Mouse (Mus musculus) left cerebral cortex, adult 11 months (tissue): ENCODE results near the gene Uri1.

Source experiments
- DNase-seq: peaks from one replicate; pipeline ENCODE4 v3.0.0; 2022; ENCODE audit warnings: low spot score

Gene Uri1

GRCm38 (mm10) chr7:38013946-38014345 lies 9.4 kb downstream of the Uri1 start:
- DNase-seq, result no peak

DNA sequence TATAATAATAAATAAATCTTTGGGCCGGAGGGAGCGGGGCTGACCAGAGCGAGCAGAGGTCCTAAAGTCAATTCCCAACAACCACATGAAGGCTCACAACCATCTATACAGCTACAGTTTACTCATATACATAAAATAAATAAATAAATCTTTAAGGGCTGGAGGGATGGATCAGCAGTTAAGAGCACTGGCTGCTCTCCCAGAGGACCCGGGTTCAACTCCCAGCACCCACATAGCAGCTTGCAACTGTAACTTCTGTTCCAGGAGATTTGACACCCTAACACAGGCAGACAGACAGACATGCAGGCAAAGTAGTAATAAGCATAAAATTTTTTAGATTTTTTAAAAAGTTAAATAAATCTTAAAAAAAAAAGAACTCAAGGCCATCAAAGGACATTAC lies 10.5 kb downstream of the Uri1 start:
- DNase-seq, result no peak

DNA sequence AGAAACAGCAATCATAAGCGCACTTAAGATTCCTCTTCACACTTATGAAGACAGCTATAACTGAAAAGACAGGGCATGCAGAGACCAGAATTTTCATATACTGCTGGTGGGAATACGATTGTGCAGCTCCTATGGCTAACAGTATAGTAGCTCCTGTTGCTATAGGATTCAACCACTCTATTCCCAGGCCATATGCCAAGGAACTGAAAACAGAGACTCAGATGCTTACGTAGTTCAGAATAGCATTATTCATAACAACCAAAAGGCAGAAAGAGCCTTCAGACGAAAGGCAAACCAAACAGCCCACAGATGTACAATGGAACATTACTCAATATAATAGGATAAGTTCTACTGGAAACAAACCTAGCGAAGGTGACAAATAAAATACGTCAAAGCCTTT lies 15.0 kb downstream of the Uri1 start:
- DNase-seq, result no peak

GRCm38 (mm10) chr7:38002451-38002850 lies 20.9 kb downstream of the Uri1 start:
- DNase-seq, result no peak

DNA sequence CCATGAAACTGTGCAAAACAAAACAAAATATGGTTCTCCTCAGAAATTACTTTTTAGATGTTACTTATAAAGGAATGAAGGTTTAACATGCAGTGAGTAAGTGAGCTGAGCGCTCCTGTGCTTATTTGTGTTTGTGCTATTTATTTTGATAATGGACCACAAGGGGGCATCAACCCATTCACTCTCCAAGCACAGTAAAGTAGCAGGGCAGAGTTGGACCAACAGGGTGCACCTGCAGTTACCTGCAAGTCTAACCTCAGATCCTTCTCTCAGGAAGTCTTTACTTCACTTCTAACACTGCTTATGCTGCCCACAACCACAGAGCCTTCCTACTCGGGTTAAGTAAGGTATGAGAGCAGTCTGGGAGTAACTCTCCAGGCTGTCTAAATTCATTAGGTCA lies 23.7 kb downstream of the Uri1 start:
- DNase-seq, result no peak

DNA sequence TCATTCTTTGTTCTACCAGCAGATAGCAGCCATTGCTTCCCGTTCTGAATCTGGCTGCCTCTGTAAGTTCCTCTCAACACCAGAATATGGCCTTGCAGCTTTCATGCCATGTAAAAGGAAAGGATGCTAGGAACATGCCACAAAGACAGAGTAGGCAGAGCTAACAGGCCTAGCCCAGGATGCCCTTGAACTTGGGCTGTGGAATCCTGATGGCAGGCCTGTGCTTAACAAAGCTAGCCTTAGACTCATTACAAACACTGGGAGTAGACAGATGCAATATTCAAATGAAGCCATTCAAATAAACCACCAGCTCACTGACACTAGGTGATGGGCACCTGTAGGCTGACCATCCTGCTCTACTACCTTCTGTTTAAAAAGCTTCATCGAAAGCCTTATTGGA lies 30.5 kb downstream of the Uri1 start:
- DNase-seq, result no peak

- DNase-seq, result no peak
These were observed 38.5 kb downstream of the Uri1 start for GRCm38 (mm10) chr7:37984866-37985265.

DNA sequence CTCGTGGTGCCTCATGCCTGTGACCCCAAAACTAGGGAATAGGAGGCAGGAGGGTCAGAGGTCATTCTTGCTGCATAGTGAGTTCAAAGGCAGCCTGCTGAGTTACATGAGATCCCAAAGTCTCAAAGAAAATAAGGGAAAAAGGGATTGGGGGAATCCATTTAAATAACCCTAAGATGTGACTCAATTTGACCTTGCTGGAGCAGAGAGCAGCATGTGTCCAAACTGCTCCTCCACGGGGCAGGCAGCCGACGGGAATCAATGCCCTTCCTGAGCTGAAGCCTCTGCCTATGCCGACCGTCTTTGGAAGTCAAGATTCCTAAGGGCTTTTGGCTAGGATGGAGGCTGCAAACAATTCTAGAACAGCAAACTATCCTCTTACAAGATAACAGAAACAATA lies 39.9 kb downstream of the Uri1 start:
- DNase-seq, result no peak

- DNase-seq, result no peak
These were observed 43.6 kb downstream of the Uri1 start for GRCm38 (mm10) chr7:37979729-37980128.

DNA sequence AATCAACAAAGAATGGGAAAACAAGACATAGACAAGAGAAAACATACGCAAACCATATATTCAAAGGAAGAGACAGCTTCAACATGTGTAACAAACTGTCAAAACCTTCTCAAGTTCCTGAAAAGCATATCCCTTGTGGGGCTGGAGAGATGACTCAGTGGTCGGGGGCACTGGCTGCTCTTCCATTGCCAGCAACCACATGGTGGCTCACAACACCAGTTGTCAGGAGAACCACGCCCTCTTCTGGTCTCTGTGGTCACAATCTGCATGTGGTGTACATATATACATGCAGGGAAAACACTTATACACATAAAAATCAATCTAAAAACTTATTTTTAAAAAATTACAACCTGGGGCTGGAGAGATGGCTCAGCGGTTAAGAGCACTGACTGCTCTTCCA lies 44.9 kb downstream of the Uri1 start:
- DNase-seq, result no peak

DNA sequence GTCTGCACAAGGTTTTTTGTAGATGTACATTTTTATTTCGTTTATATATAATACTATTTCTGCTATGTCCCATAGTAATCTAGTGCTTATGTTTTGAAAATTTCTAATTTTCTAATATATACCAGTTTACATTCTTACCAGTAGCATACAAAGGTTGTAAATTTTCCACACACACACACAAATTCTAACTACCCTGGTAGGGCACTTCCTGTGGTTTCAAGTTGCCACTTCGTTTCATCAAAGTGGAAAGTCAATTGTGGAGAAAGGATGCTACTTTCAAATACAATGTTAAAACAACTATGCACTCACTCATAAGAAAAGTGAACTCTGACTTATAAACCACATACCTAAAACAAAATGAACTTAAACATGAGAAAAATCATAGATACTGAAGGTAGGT lies 45.7 kb downstream of the Uri1 start:
- DNase-seq, result no peak

GRCm38 (mm10) chr7:37972999-37973555 lies 50.3 kb downstream of the Uri1 start:
- no peak for DNase-seq

- no peak for DNase-seq
These were observed 50.8 kb downstream of the Uri1 start for GRCm38 (mm10) chr7:37972571-37972970.

GRCm38 (mm10) chr7:37962326-37962725 lies 61.0 kb downstream of the Uri1 start:
- DNase-seq, result no peak

DNA sequence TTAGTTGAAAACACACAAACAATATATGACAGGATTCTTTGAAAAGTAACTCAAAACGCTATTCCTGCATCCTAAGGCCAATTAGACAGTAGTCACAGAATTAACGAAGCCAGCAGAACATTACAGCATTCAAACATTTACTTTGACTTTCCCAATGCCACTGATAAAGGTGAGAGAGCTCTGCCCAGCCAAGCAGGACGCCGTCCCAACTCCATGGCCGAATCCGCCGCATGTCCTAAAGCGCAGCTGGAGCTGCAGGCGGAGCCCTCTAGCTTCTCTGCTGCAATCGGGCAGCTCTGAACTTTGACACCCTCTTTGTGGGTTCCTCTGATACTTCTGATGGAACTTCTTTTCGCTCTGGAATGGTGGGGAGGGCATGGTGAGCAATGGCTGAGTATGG lies 62.1 kb downstream of the Uri1 start:
- no peak for DNase-seq

DNA sequence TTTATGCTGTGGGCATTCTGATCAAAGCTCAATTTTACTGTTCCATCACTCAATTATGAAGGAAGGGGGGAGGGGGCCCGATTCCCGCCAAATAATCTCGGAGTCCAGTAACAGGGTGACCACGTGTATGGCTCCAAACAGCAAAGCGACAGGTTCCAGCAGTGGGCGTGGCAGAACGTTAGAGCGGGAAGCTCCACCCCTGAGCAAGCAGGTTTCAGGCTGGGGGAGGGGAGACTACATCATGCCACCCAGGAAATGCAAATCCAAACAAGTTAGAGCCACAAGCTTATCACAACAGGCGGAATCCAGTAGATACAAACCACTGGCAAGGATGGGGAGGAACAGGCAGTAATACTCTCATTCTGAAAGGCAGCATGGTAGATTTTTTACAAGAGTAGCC lies 71.5 kb downstream of the Uri1 start:
- DNase-seq, result no peak

GRCm38 (mm10) chr7:37936459-37936858 lies 86.9 kb downstream of the Uri1 start:
- DNase-seq, result no peak

GRCm38 (mm10) chr7:37935786-37936185 lies 87.6 kb downstream of the Uri1 start:
- no peak for DNase-seq

DNA sequence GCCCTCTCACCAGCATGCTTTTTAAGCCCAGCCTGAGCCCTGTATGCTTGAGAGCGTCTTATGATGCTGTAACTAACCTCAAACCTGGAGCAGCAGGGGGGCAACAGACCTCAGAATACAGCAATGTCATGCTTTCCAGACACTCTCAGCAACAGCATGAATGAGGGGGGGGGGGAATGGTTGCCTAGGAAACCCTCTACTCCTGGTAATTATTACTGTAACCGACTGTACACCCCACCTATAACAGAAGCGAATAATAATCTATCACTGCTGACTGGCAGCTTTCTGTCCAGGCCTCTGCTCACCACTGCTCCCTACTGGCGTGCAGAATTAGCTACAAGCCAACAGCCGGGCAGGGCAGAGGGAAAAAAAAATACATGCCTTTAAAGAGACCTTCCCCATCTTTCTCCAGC lies 88.6 kb downstream of the Uri1 start:
- no peak for DNase-seq

DNA sequence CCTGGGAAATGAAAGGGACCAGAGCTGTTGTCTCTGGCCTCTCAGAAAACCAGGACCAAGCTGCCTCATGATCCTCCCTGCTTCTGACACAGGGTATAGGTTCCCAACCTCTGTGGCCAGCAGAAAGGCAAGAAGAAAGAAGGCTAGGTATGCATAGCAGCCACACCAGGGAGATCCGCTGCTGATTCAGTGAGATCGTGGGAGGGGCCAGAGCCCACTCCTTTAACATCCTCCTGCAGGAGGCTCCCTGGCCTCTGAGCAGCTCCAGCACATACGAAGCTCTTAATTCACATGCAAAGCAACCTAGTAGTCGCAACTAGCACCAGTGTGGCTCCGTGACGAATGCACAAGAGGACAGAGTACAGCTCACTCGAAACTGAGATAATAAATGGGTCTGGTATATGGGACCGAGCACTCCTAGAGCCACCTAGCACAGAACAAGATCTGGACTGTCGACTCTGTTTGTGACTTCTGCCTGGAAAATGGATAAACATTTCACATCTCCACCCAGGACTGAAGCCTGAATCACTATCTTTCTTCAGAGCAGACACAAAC lies 89.5 kb downstream of the Uri1 start:
- no peak for DNase-seq

GRCm38 (mm10) chr7:37931631-37932030 lies 91.7 kb downstream of the Uri1 start:
- DNase-seq, result no peak

DNA sequence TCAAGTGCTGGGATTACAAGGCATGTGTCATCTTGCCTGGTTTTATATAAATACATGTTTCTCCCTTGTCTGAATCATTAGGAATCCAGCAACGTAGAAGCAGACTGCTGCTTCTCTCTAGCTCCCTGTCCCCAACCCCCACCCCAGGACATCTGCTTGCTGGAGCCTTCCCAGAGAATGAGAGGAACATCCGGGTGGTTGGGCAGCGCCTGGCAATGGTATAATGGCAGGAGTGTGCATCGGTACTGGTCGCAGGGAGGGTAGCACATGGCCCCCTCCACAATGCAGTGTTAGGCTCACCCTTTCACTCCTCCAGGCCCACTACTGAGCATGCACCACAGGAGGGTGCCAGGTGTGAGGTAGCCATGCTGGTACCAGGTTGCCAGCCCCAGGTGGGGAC lies 93.6 kb downstream of the Uri1 start:
- peak; percentile 19 for DNase-seq

- DNase-seq, result no peak
These were observed 100.4 kb downstream of the Uri1 start for GRCm38 (mm10) chr7:37922999-37923398.

DNA sequence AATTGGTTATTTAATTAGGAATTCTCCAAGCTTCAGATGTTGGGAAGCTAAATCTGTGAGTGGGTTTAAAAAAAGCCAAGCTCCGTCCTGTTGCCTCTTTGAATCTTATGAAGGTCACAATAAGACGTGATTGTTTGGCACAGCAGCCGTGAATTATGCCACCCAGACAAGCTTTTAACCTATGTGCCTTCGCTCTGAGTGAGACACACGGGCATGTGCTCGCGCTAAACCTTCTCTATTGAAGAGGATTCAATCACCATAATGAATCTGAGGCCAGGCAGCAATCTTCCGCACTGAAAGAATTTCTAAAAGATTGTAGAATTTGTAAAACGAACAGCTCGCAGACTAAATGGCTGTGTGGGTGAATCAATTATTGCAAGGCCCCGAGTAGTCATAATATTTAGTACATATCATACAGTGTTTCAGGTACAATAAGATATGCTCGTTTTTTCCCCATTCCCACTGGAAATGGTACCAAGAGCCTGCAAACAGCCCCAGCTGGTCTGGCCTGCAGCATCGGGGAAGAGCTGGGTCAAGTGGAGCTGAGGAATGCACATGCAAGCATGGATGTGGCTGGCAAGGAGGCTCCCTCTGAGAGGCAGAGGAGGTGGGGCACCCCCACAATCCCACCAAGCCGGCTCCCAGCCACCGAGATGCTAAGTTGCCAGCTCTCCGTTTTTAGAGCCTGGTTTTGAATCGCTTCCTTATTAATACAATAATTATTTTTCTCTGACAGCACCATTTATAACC lies 101.5 kb downstream of the Uri1 start:
- DNase-seq, result no peak
